Mouse (Mus musculus) small intestine, adult 2 months (tissue): Measurements from ENCODE around the gene Dok7.

Source experiments
- CTCF ChIP-seq: fragments of 200-500 bp; IDR thresholded peaks from 2 replicates; pipeline ENCODE4 v1.5.1; 2012; ENCODE audit warnings: low read depth, mild to moderate bottlenecking, control low read depth, inconsistent platforms, low read length, moderate library complexity, mixed read lengths; ENCODE audit not compliant: insufficient replicate concordance, insufficient read length; ENCODE audit errors: extremely low read depth
- POLR2A ChIP-seq: fragments of 200-500 bp; IDR thresholded peaks from 2 replicates; pipeline ENCODE4 v1.6.1; 2012; ENCODE audit warnings: low read depth, mild to moderate bottlenecking, control low read depth, inconsistent platforms, low read length, moderate library complexity

DNA sequence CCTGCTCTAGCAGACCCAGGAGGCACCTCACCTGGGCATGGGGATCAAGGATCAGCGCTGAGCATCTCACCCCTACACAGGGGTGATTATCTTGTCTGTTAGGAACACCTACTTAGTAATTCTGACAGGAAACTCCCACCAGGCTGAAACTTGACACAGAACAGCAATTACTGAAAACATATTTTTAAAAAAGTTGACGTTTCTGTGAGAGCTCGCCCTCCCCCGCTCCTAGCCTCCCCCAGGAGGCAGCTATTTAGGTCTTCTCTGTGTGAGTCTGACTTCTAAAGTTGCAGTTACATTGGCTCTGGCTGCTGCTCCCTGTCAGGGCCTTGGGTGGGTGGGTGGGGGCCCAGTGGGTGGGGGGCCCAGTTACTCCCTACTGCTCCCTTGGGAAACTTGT, 55.9 kb downstream of the Dok7 start:
- TF ChIP-seq CTCF: no peak
- TF ChIP-seq POLR2A: no peak
